Mouse (Mus musculus) bone marrow, adult 2 months (tissue): ENCODE data around the gene Fdxr.

Source experiments
- CTCF ChIP-seq: fragments of 200-500 bp; IDR thresholded peaks from 2 replicates; pipeline ENCODE4 v1.5.1; 2011; ENCODE audit warnings: low read length, control low read depth; ENCODE audit not compliant: control insufficient read depth, insufficient read depth
- POLR2A ChIP-seq: fragments of 200-500 bp; IDR thresholded peaks from 2 replicates; pipeline ENCODE4 v1.6.1; 2011; ENCODE audit warnings: low read depth, mild to moderate bottlenecking, control low read depth, low read length, borderline replicate concordance; ENCODE audit not compliant: control insufficient read depth

DNA sequence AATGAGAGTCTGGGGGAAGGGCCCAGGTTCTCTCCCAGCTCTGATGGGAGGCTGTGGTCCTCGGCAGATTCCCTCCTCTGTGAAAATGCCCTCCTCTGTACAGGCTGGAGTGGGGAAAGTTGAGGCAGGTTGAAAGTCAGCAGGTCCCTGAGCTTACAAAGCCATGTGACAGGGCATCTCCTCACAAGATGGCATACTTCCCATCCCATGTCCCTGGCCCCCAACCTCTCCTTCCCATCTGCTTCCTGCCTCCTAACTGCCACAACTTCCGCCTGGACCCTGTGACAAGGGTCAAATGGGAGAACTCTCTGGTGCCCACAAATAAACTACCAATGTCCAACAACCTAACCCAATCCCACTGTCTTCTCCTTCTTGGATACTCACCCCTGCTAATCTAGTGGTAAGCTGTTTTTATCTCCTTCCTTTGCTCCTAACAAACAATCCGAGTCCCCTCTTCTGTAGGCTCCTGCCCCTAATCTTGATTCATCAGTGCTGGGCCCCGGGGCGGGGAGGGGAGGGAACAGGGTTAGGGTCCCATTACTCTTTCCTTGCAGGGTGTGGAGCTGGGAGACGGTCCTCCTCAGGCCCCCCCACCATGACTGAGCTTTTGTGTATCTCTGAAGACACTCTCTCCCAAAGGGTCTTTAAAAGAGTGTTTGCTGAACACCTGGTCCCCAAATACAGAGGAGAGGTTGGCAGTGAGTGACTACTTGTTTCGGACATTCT is 12.6 kb downstream of the Fdxr start:
- TF ChIP-seq POLR2A (no peak), CTCF (no peak)
